Mouse (Mus musculus) spleen, adult 2 months (tissue): ENCODE measurements around the gene Htr3a.

Experiments
- CTCF ChIP-seq: fragments of 200-500 bp; IDR thresholded peaks from 2 replicates; pipeline ENCODE4 v1.5.1; 2011; ENCODE audit warnings: mild to moderate bottlenecking, inconsistent platforms; ENCODE audit not compliant: insufficient read depth, insufficient read length, insufficient replicate concordance; ENCODE audit errors: extremely low read depth
- POLR2A ChIP-seq: fragments of 200-500 bp; IDR thresholded peaks from 2 replicates; pipeline ENCODE4 v1.6.1; 2011; ENCODE audit warnings: low read depth, low read length, inconsistent platforms

DNA sequence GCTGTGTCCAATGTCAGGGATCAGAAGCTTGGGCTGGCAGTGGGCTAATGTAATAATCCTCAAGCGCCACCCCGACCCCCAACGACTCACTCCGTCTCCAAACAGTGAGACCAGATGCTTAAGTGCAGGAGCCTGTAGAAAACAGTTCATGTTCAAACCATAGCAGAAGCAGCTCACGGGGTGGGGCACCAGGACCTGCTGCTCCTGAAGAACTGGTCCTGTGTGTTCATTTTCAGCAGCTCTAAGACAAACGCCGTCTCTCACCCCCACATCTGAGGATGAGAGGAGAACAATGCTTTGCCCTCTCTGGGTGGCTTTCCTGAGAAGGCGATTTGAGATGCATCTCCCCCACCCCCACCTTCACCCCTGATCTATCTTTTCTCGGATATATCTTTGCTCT is 45.7 kb downstream of the Htr3a start:
- TF ChIP-seq CTCF (no peak), POLR2A (no peak)
